Mouse (Mus musculus) right cerebral cortex, postnatal 14 days (tissue): ENCODE results near the gene Tead4.
"Not testable (repeated sequence)": the region's sequence is repeated elsewhere in the genome, so short reads cannot be mapped to it uniquely, and the experiment has no call there.

Experiments
- DNase-seq: peaks from one replicate; pipeline ENCODE4 v3.0.0; 2022

Tead4 gene

GRCm38 (mm10) chr6:128300134-128301001 lies at the start of gene Tead4:
Gene Tead4 (minus strand): TSS chr6:128300823.
- DNase-seq: peak; percentile 18

- peak; percentile 12 for DNase-seq
Measured at GRCm38 (mm10) chr6:128349711-128350110, 49.1 kb upstream of the Tead4 start.

- DNase-seq: no peak
Measured at GRCm38 (mm10) chr6:128346782-128347181, 46.2 kb upstream of the Tead4 start.

GRCm38 (mm10) chr6:128345623-128346022 lies 45.0 kb upstream of the Tead4 start:
- DNase-seq: no peak

- DNase-seq: no peak
Measured at GRCm38 (mm10) chr6:128341956-128342723, 41.5 kb upstream of the Tead4 start.

GRCm38 (mm10) chr6:128338876-128339275 lies 38.3 kb upstream of the Tead4 start:
- no peak for DNase-seq

GRCm38 (mm10) chr6:128337467-128337866 lies 36.8 kb upstream of the Tead4 start:
- no peak for DNase-seq

- peak; percentile 80 for DNase-seq
Measured at GRCm38 (mm10) chr6:128334397-128335124, 33.9 kb upstream of the Tead4 start.

GRCm38 (mm10) chr6:128318317-128318716 lies 17.7 kb upstream of the Tead4 start:
- peak; percentile 57 for DNase-seq

GRCm38 (mm10) chr6:128315597-128315996 lies 15.0 kb upstream of the Tead4 start:
- DNase-seq: no peak

GRCm38 (mm10) chr6:128314796-128315195 lies 14.2 kb upstream of the Tead4 start:
- DNase-seq: no peak

- peak; percentile 34 for DNase-seq
Measured at GRCm38 (mm10) chr6:128308311-128308710, 7.7 kb upstream of the Tead4 start.

GRCm38 (mm10) chr6:128304801-128305200 lies 4.2 kb upstream of the Tead4 start:
- DNase-seq: no peak

GRCm38 (mm10) chr6:128302640-128303039 lies 2.0 kb upstream of the Tead4 start:
- not testable (repeated sequence) for DNase-seq

GRCm38 (mm10) chr6:128301891-128302290 lies 1.3 kb upstream of the Tead4 start:
- no peak for DNase-seq

- DNase-seq: no peak
Measured at GRCm38 (mm10) chr6:128301458-128301857, 835 bp upstream of the Tead4 start.

- DNase-seq: no peak
Measured at GRCm38 (mm10) chr6:128299292-128300133, 1.1 kb downstream of the Tead4 start.

- no peak for DNase-seq
Measured at GRCm38 (mm10) chr6:128298246-128298645, 2.4 kb downstream of the Tead4 start.

- no peak for DNase-seq
Measured at GRCm38 (mm10) chr6:128296750-128297393, 3.8 kb downstream of the Tead4 start.

GRCm38 (mm10) chr6:128295876-128296749 lies 4.5 kb downstream of the Tead4 start:
- DNase-seq: peak; percentile 28

GRCm38 (mm10) chr6:128291284-128291683 lies 9.3 kb downstream of the Tead4 start:
- no peak for DNase-seq
